Mouse (Mus musculus): ENCODE data around the gene Ubald1. TPM values are rescaled to one million over a fixed set of nuclear protein-coding genes. Genes with fewer than 3 reads are reported as not detected.

Gene Ubald1
- polyA plus RNA-seq, 1 experiment: 39.2 TPM

GRCm38 (mm10) chr16:4901167-4901566 lies 21.1 kb upstream of the Ubald1 start:
- TF ChIP-seq CTCF (conservative IDR thresholded peaks at IDR 0.05; ENCODE audit: insufficient read depth, insufficient read length, low read depth, low read length) (no peak), POLR2A (IDR thresholded peaks at IDR 0.05; ENCODE audit: low read depth, low read length) (no peak)
- Histone ChIP-seq H3K36me3 (ENCODE audit: control insufficient read depth, insufficient read depth, low read length) (no peaks in the 10 kb centered on the region), H3K4me1 (ENCODE audit: control insufficient read depth, insufficient read depth, low read length) (peaks cover 37% of the 10 kb centered on the region; the same call in 1 of the 2 replicates), H3K27ac (ENCODE audit: insufficient read depth, low read depth, low read length) (0 out of 2 replicates have a peak overlapping the region, but pooled peaks have one; percentile 14), H3K4me3 (ENCODE audit: insufficient read depth, low read depth, low read length) (no peak overlapping the region), H3K27me3 (replicated peaks; ENCODE audit: control insufficient read depth, insufficient read depth, low read length) (no peaks in the 10 kb centered on the region)
- 64% methylated on average over 7 of the region's 7 CpGs for WGBS
- DNase-seq: peak; percentile 89

GRCm38 (mm10) chr16:4899711-4900110 lies 19.6 kb upstream of the Ubald1 start:
- no peaks in the 10 kb centered on the region for H3K36me3 ChIP-seq (ENCODE audit: control insufficient read depth, insufficient read depth, low read length)
- H3K4me1 ChIP-seq (ENCODE audit: control insufficient read depth, insufficient read depth, low read length): peaks cover 37% of the 10 kb centered on the region
- DNase-seq: no peak
- no peak overlapping the region for H3K27ac ChIP-seq (ENCODE audit: insufficient read depth, low read depth, low read length)
- WGBS: 77% methylated on average over 2 of the region's 2 CpGs
- no peak overlapping the region for H3K4me3 ChIP-seq (ENCODE audit: insufficient read depth, low read depth, low read length)
- TF ChIP-seq CTCF (conservative IDR thresholded peaks at IDR 0.05; ENCODE audit: insufficient read depth, insufficient read length, low read depth, low read length): no peak
- H3K27me3 ChIP-seq (replicated peaks; ENCODE audit: control insufficient read depth, insufficient read depth, low read length): no peaks in the 10 kb centered on the region

GRCm38 (mm10) chr16:4898881-4899280 lies 18.8 kb upstream of the Ubald1 start:
- no peaks in the 10 kb centered on the region for H3K36me3 ChIP-seq (ENCODE audit: control insufficient read depth, insufficient read depth, low read length)
- H3K27ac ChIP-seq (ENCODE audit: insufficient read depth, low read depth, low read length): no peak overlapping the region
- WGBS: 94% methylated on average over 6 of the region's 6 CpGs
- peaks cover 36% of the 10 kb centered on the region for H3K4me1 ChIP-seq (ENCODE audit: control insufficient read depth, insufficient read depth, low read length)
- no peak overlapping the region for H3K4me3 ChIP-seq (ENCODE audit: insufficient read depth, low read depth, low read length)
- no peak for DNase-seq
- H3K27me3 ChIP-seq (replicated peaks; ENCODE audit: control insufficient read depth, insufficient read depth, low read length): no peaks in the 10 kb centered on the region
- TF ChIP-seq CTCF (conservative IDR thresholded peaks at IDR 0.05; ENCODE audit: insufficient read depth, insufficient read length, low read depth, low read length) (no peak), POLR2A (IDR thresholded peaks at IDR 0.05; ENCODE audit: low read depth, low read length) (no peak)

- 48% methylated on average over 7 of the region's 7 CpGs for WGBS
- H3K27ac ChIP-seq (ENCODE audit: insufficient read depth, low read depth, low read length): peak overlapping the region; percentile 25
- H3K36me3 ChIP-seq (ENCODE audit: control insufficient read depth, insufficient read depth, low read length): no peaks in the 10 kb centered on the region; the same call in 1 of the 2 replicates
- H3K4me1 ChIP-seq (ENCODE audit: control insufficient read depth, insufficient read depth, low read length): peaks cover 30% of the 10 kb centered on the region
- TF ChIP-seq POLR2A (IDR thresholded peaks at IDR 0.05; ENCODE audit: low read depth, low read length): no peak
- TF ChIP-seq CTCF (conservative IDR thresholded peaks at IDR 0.05; ENCODE audit: insufficient read depth, insufficient read length, low read depth, low read length): peak; percentile 51; the same call in 1 of the 2 replicates
- H3K27me3 ChIP-seq (replicated peaks; ENCODE audit: control insufficient read depth, insufficient read depth, low read length): no peaks in the 10 kb centered on the region
- no peak overlapping the region for H3K4me3 ChIP-seq (ENCODE audit: insufficient read depth, low read depth, low read length)
- no peak for DNase-seq
These were observed 17.1 kb upstream of the Ubald1 start for GRCm38 (mm10) chr16:4897146-4897730.

- no peaks in the 10 kb centered on the region for H3K27me3 ChIP-seq (replicated peaks; ENCODE audit: control insufficient read depth, insufficient read depth, low read length)
- 40% methylated on average over 5 of the region's 5 CpGs for WGBS
- peaks cover 32% of the 10 kb centered on the region for H3K4me1 ChIP-seq (ENCODE audit: control insufficient read depth, insufficient read depth, low read length)
- H3K27ac ChIP-seq (ENCODE audit: insufficient read depth, low read depth, low read length): peak overlapping the region; percentile 73
- H3K36me3 ChIP-seq (ENCODE audit: control insufficient read depth, insufficient read depth, low read length): no peaks in the 10 kb centered on the region; the same call in 1 of the 2 replicates
- TF ChIP-seq POLR2A (IDR thresholded peaks at IDR 0.05; ENCODE audit: low read depth, low read length) (no peak), CTCF (conservative IDR thresholded peaks at IDR 0.05; ENCODE audit: insufficient read depth, insufficient read length, low read depth, low read length) (no peak)
- H3K4me3 ChIP-seq (ENCODE audit: insufficient read depth, low read depth, low read length): no peak overlapping the region
- DNase-seq: peak; percentile 95
These were observed 16.3 kb upstream of the Ubald1 start for GRCm38 (mm10) chr16:4896249-4897027.

GRCm38 (mm10) chr16:4894201-4894908 lies 14.2 kb upstream of the Ubald1 start:
- H3K27me3 ChIP-seq (replicated peaks; ENCODE audit: control insufficient read depth, insufficient read depth, low read length): no peaks in the 10 kb centered on the region
- peaks cover 40% of the 10 kb centered on the region for H3K4me1 ChIP-seq (ENCODE audit: control insufficient read depth, insufficient read depth, low read length)
- no peak for TF ChIP-seq CTCF (conservative IDR thresholded peaks at IDR 0.05; ENCODE audit: insufficient read depth, insufficient read length, low read depth, low read length)
- no peak for TF ChIP-seq POLR2A (IDR thresholded peaks at IDR 0.05; ENCODE audit: low read depth, low read length)
- 61% methylated on average over 7 of the region's 7 CpGs for WGBS
- peak overlapping the region; percentile 53 for H3K27ac ChIP-seq (ENCODE audit: insufficient read depth, low read depth, low read length)
- H3K4me3 ChIP-seq (ENCODE audit: insufficient read depth, low read depth, low read length): no peak overlapping the region
- H3K36me3 ChIP-seq (ENCODE audit: control insufficient read depth, insufficient read depth, low read length): no peaks in the 10 kb centered on the region; the same call in 1 of the 2 replicates
- DNase-seq: peak; percentile 40

GRCm38 (mm10) chr16:4892171-4892570 lies 12.1 kb upstream of the Ubald1 start:
- no peaks in the 10 kb centered on the region for H3K27me3 ChIP-seq (replicated peaks; ENCODE audit: control insufficient read depth, insufficient read depth, low read length)
- DNase-seq: no peak
- TF ChIP-seq POLR2A (IDR thresholded peaks at IDR 0.05; ENCODE audit: low read depth, low read length) (no peak), CTCF (conservative IDR thresholded peaks at IDR 0.05; ENCODE audit: insufficient read depth, insufficient read length, low read depth, low read length) (no peak)
- no peak overlapping the region for H3K27ac ChIP-seq (ENCODE audit: insufficient read depth, low read depth, low read length)
- H3K36me3 ChIP-seq (ENCODE audit: control insufficient read depth, insufficient read depth, low read length): no peaks in the 10 kb centered on the region; the same call in 1 of the 2 replicates
- WGBS: 60% methylated on average over 6 of the region's 6 CpGs
- H3K4me3 ChIP-seq (ENCODE audit: insufficient read depth, low read depth, low read length): no peak overlapping the region
- H3K4me1 ChIP-seq (ENCODE audit: control insufficient read depth, insufficient read depth, low read length): peaks cover 46% of the 10 kb centered on the region

Data from kidney, adult 2 months (tissue).